Mouse (Mus musculus) cerebral cortex, adult 2 months (tissue): ENCODE results near the gene Icam2.

Source experiments
- WGBS: fragments of 180-500 bp; shearing (Covaris S2); methylation state at CpG from one replicate; pipeline ENCODE4 v1.1.7; 2018; 5-methylcytosine and 5-hydroxymethylcytosine counted together

Icam2 gene

DNA sequence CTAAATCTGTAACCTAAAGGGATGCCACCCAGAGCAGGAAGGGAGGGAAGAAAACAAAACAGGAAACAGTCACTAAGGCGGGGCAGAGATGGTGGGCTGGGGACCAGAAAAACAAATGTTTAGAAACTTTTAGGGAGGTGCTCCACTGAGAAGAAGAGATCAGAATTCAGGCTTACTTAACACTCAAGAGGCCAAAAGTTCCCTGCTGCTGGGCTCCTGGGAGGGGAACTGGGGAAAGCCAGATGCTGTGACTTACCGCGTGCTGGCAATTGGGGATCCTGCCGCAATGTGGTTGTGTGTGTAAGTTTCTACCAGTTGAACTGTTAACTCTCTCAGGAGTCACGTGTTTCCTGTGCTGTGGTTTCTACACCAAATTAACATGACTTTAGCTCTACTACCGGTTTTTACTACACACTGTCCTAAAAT lies at the start of gene Icam2:
TSS of gene Icam2 (minus strand) at position 285 of the 426 bp plus-strand sequence.
- 71% methylated on average over 6 of the region's 6 CpGs for WGBS

GRCm38 (mm10) chr11:106437543-106437942 lies 49.7 kb upstream of the Icam2 start:
- 97% methylated on average over 2 of the region's 2 CpGs for WGBS

GRCm38 (mm10) chr11:106437039-106437438 lies 49.2 kb upstream of the Icam2 start:
- WGBS = 86% methylated on average over 5 of the region's 5 CpGs

- 95% methylated on average over 5 of the region's 5 CpGs for WGBS
Measured at GRCm38 (mm10) chr11:106430392-106430791, 42.5 kb upstream of the Icam2 start.

GRCm38 (mm10) chr11:106429689-106430088 lies 41.8 kb upstream of the Icam2 start:
- 88% methylated on average over 4 of the region's 4 CpGs for WGBS

- 94% methylated on average over 2 of the region's 2 CpGs for WGBS
Measured at GRCm38 (mm10) chr11:106428556-106428955, 40.7 kb upstream of the Icam2 start.

GRCm38 (mm10) chr11:106428106-106428505 lies 40.2 kb upstream of the Icam2 start:
- WGBS = 86% methylated on average over 4 of the region's 4 CpGs

DNA sequence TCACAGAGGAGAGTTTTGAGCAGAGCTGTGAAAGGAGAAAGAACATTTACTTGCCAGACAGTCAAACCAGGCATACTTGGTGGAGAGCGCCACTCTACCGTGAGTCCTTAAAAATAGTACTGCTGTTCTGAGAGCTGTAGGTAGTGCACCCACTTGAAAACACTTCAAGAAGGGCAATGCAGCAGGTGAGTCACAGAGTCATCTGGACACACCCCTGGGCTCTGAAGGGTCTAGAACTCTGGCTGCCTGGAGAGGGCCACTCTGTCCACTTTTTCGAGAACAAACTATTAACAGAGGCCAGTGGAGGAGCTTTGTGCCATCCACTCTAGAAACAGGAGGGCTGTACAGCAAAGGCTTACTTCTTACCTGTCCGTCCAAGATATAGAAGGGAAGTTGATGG lies 38.6 kb upstream of the Icam2 start:
- WGBS = 79% methylated on average over 4 of the region's 4 CpGs

- WGBS = 97% methylated on average over 5 of the region's 5 CpGs
Measured at GRCm38 (mm10) chr11:106425201-106425600, 37.3 kb upstream of the Icam2 start.

DNA sequence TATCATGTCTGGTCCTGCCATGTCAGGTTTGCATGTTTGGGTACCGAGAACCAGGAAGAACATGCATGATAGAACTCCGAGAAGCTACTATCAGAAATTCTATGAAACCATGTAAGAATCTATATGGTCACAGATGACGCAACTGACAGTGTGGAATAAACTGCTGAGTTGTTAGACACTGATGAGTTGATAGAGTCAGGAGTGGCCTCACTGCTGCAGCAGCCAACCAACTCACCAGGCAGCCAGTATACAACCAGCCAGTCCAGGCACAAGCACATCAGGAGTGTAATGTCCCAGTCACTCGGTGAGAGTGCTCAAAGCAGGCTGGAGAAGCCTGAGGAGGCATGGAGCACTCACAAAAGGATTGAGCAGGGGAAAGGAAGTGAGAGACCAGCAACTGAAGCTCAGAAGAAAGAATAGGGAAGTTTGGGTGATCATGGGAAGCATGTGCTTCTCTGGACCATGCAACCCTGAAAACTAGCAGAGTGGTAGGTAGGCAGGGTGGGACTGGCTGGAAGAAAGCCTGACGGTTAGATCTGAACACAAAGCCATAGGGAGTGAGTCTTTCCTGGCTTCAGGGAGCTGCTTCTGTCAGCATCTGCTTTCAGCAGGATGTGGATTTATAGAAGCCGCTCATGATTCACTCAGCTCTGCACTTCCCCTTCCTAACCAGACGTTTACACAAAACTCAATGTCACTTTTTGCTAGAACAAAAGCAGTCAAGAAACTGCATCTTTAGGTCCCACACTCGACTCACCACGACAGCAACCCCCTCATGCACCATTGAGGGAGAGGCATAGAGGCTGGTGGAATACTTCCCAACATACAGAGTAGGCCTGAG lies 31.6 kb upstream of the Icam2 start:
- WGBS = 65% methylated on average over 9 of the region's 9 CpGs

DNA sequence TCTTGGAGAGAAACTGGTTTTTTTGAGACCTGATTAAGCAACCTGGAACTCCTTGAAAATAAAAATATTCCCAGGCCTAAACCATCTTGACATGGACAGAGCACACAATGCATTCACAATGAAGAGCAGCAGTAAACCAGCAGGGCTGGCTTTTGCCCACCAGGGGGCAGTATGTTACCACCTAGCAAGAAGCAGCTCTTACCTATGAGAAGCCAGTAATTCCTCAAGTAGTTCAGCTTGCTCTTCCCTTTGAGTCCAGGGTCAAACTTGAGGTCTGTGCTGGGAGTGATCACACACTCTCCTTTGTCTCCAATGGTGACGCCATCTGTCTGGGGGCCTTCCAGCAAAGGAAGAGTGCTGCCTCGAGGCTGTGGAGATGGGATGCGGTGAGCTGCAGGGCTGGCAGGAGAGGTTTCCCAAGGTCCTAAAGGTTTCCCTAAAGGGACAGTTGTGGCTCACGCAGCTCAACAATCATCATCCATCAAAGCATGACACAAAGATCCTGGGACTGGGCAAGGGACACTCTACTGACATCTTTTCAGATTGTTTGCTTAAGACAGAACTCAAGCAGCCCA lies 30.8 kb upstream of the Icam2 start:
- 50% methylated on average over 4 of the region's 4 CpGs for WGBS

GRCm38 (mm10) chr11:106417860-106418259 lies 30.0 kb upstream of the Icam2 start:
- 89% methylated on average over 2 of the region's 2 CpGs for WGBS

DNA sequence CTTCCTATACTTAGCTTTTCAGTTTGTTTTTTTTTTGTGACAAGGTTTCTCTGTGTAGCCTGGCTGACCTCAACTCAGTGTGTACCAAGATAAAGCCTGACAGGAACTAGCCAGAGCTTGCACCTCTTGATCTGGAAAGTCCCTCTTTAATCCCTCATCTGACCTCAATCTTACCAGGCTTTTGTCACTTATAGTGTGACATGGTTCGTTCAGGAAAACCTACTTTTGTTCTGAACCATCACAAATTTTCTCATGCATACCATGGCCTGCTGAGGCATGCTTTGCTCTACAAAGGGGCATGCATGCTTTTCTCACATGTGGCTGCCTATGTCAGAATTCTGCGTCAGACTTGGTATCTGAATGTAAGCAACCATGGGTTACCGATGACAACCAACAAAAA lies 28.5 kb upstream of the Icam2 start:
- WGBS = 83% methylated on average over 3 of the region's 3 CpGs

DNA sequence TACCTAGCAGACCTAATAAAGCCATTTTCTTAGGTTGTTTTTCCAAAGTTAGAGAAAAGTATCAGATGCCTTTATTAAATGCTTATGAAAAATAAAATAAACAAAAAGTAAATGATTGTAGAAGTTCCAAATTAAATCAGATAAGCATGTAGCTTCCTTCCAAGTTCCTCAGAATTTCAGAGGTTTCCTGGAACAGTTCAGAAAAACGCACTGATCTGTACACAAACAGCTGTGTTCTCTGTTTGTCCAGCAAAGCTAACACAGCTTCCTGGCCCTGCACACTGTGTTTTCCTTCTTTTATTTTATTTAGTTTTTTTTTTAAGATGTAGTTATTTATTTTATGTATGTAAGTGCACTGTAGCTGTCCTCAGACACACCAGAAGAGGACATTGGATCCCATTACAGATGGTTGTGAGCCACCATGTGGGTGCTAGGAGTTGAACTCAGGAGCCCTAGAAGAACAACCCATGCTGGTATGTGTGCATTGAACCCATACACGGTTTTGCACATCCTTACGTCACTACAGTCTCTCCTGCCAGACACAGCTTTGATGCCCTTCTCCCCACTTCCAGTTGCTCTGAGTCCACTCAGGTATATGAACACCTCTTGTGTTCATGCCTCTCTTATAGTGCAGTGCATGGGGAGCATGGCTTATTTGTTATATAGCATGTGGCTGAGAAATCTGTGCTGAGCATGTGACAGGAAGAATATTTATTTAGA lies 24.9 kb upstream of the Icam2 start:
- 81% methylated on average over 3 of the region's 3 CpGs for WGBS

DNA sequence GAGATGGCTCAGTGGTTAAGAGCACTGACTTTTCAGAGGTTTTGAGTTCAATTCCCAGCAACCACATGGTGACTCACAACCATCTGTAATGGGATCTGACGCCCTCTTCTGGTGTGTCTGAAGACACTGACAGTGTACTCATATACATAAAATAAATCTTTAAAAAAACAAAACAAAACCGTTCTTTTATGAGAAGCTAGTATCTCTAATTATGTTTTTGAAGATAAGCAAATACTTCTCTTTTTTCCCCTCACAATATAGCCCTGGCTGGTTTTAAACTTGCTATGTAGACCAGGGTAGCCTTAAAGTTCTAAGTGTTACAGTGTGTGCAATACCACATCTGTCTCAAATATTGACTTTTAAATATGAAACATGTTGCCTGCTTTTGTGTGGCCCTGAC lies 23.3 kb upstream of the Icam2 start:
- 87% methylated on average over 2 of the region's 2 CpGs for WGBS

DNA sequence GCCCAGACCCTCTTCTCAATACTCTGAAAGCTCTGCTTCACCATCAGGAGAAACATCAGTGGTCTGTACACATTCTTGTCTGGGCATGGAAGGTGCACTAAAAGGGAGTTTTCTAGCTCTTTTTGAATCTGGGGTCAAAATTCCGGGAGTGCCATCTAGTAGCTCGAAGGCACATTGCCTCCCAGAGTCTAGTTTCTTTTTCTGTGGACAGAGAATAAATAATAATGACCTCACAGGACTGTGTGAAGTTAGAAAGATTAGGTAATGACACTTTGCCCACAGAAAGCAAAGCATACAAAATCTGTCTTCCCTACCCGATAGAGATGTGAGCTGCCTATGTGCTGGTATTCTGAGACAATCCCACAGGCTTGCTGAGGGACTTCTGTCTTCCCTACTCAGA lies 22.6 kb upstream of the Icam2 start:
- WGBS = 77% methylated on average over 3 of the region's 3 CpGs

- 74% methylated on average over 4 of the region's 4 CpGs for WGBS
Measured at GRCm38 (mm10) chr11:106410011-106410410, 22.1 kb upstream of the Icam2 start.

DNA sequence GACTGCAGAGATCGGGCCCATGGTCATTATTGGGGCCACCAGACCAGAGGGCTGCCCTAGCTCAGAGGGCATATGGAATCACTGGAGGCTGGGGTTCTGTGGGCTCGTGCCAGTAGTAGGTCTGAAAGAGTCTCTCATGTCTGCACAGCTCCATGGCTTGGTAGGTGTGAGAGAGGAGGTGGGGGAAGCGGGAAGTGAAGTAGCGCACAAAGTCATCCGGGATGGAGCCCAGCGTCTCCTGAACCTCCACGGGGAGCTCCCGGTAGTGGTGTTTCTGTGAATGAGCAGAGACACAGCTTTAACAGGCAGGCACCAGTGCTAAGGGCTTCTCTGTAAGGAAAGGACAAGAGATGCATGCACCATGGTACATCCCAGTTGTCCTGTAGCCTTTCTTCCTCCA lies 10.6 kb upstream of the Icam2 start:
- 84% methylated on average over 8 of the region's 8 CpGs for WGBS

DNA sequence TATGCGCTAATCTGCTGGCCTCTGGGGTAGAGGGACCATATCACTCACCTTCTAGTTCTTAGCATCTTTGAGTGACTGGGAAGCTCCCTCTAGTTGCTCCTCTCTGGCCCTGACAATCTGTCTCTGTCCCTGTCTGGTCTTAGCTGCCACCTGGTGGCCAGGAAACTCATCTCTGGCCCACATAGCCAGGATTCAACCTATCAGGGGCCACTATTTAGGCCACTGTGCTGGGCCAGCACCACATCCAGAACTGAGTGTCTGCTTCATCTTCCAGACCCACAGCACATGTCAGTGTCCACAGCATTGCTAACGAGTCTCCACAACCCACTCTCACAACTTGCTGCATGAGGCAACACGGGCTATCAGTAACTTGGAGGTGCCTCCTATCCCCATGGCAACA lies 9.8 kb upstream of the Icam2 start:
- WGBS = 65% methylated on average over 3 of the region's 3 CpGs

- 94% methylated on average over 2 of the region's 2 CpGs for WGBS
Measured at GRCm38 (mm10) chr11:106394055-106394454, 6.2 kb upstream of the Icam2 start.

GRCm38 (mm10) chr11:106393331-106393616 lies 5.4 kb upstream of the Icam2 start:
- WGBS = 69% methylated on average over 4 of the region's 4 CpGs

- 72% methylated on average over 7 of the region's 7 CpGs for WGBS
Measured at GRCm38 (mm10) chr11:106392597-106393330, 4.9 kb upstream of the Icam2 start.
